Mouse (Mus musculus): ENCODE measurements around the gene Ybx2. TPM values are rescaled to one million over a fixed set of nuclear protein-coding genes. Genes with fewer than 3 reads are reported as not detected.
A peak's percentile ranks its signal among the peaks of the same experiment; 100 is the strongest.
"Not testable (repeated sequence)": the region's sequence is repeated elsewhere in the genome, so short reads cannot be mapped to it uniquely, and the experiment has no call there.

Gene Ybx2
- polyA plus RNA-seq, 1 experiment from 2014 or later: 4.6 TPM

- H3K36me3 ChIP-seq: peaks cover 58% of the 10 kb centered on the region
- WGBS: 64% methylated on average over 7 of the region's 7 CpGs
Observed at GRCm38 (mm10) chr11:69916652-69917378, 18.8 kb upstream of the Ybx2 start.

GRCm38 (mm10) chr11:69917379-69917948 lies 18.1 kb upstream of the Ybx2 start:
- peaks cover 52% of the 10 kb centered on the region for H3K36me3 ChIP-seq
- no peak overlapping the region for H3K4me2 ChIP-seq
- no peaks in the 10 kb centered on the region for H3K9me3 ChIP-seq
- H3K4me3 ChIP-seq: no peak overlapping the region
- peaks cover 46% of the 10 kb centered on the region for H3K4me1 ChIP-seq
- WGBS: 78% methylated on average over 8 of the region's 8 CpGs
- no peak for ATAC-seq (ENCODE audit: insufficient number of reproducible peaks, low FRiP score, low TSS enrichment, low read depth)
- H3K27me3 ChIP-seq: no peaks in the 10 kb centered on the region
- no peak overlapping the region for H3K9ac ChIP-seq
- H3K27ac ChIP-seq: no peak overlapping the region

More at GRCm38 (mm10) chr11:69916652-69917378, 18.8 kb upstream of the Ybx2 start:
- ATAC-seq (ENCODE audit: insufficient number of reproducible peaks, low FRiP score, low TSS enrichment, low read depth); H3K4me3 ChIP-seq; H3K9me3 ChIP-seq; H3K4me2 ChIP-seq; H3K27me3 ChIP-seq; H3K27ac ChIP-seq; H3K9ac ChIP-seq: not testable (repeated sequence)
- peaks cover 42% of the 10 kb centered on the region for H3K4me1 ChIP-seq

GRCm38 (mm10) chr11:69918118-69918517 lies 17.5 kb upstream of the Ybx2 start:
- Histone ChIP-seq H3K4me3 (no peak overlapping the region), H3K4me1 (peaks cover 46% of the 10 kb centered on the region), H3K4me2 (no peak overlapping the region), H3K36me3 (peaks cover 45% of the 10 kb centered on the region), H3K9me3 (no peaks in the 10 kb centered on the region), H3K27ac (no peak overlapping the region), H3K27me3 (no peaks in the 10 kb centered on the region), H3K9ac (no peak overlapping the region)
- no peak for ATAC-seq (ENCODE audit: insufficient number of reproducible peaks, low FRiP score, low TSS enrichment, low read depth)
- WGBS: 71% methylated on average over 5 of the region's 5 CpGs

- Histone ChIP-seq H3K9me3 (no peaks in the 10 kb centered on the region), H3K27me3 (no peaks in the 10 kb centered on the region), H3K36me3 (peaks cover 43% of the 10 kb centered on the region), H3K4me2 (peak overlapping the region; percentile 84), H3K9ac (0 out of 2 replicates have a peak overlapping the region, but pooled peaks have one; percentile 91), H3K4me1 (peaks cover 40% of the 10 kb centered on the region), H3K27ac (peak overlapping the region; percentile 96), H3K4me3 (peak overlapping the region; percentile 94)
- 81% methylated on average over 9 of the region's 9 CpGs for WGBS
- no peak for ATAC-seq (ENCODE audit: insufficient number of reproducible peaks, low FRiP score, low TSS enrichment, low read depth)
Observed at GRCm38 (mm10) chr11:69919053-69919452, 16.5 kb upstream of the Ybx2 start.

- Histone ChIP-seq H3K27ac (peak overlapping the region; percentile 96), H3K4me2 (peak overlapping the region; percentile 84), H3K4me1 (peaks cover 35% of the 10 kb centered on the region), H3K36me3 (peaks cover 43% of the 10 kb centered on the region), H3K9me3 (no peaks in the 10 kb centered on the region), H3K27me3 (no peaks in the 10 kb centered on the region), H3K9ac (peak overlapping the region; percentile 91), H3K4me3 (peak overlapping the region; percentile 94)
- under 1% methylated on average over 17 of the region's 17 CpGs for WGBS
- no peak for ATAC-seq (ENCODE audit: insufficient number of reproducible peaks, low FRiP score, low TSS enrichment, low read depth)
Observed at GRCm38 (mm10) chr11:69919661-69920265, 15.8 kb upstream of the Ybx2 start.

- no peaks in the 10 kb centered on the region for H3K9me3 ChIP-seq
- ATAC-seq (ENCODE audit: insufficient number of reproducible peaks, low FRiP score, low TSS enrichment, low read depth): 0 out of 2 replicates have a peak, but pooled peaks have one; percentile 1
- under 1% methylated on average over 64 of the region's 65 CpGs for WGBS
Observed at GRCm38 (mm10) chr11:69920266-69921031, 15.1 kb upstream of the Ybx2 start.

GRCm38 (mm10) chr11:69921114-69922011 lies 14.2 kb upstream of the Ybx2 start, which contains the start of gene Eif5a:
Eif5a (minus strand) TSS chr11:69921958.
- H3K27ac ChIP-seq: peak within 1 kb of the TSS; percentile 99
- peak within 1 kb of the TSS; percentile 91 for H3K9ac ChIP-seq
- peaks cover 27% of the 10 kb centered on the region for H3K36me3 ChIP-seq
- H3K4me3 ChIP-seq: peak within 1 kb of the TSS; percentile 94
- WGBS: under 1% methylated on average over 78 of the region's 78 CpGs
- no peaks in the 10 kb centered on the region for H3K27me3 ChIP-seq
- H3K4me2 ChIP-seq: peak within 1 kb of the TSS; percentile 84
- H3K9me3 ChIP-seq: no peaks in the 10 kb centered on the region
- ATAC-seq (ENCODE audit: insufficient number of reproducible peaks, low FRiP score, low TSS enrichment, low read depth): peak; percentile 98
- H3K4me1 ChIP-seq: peaks cover 21% of the 10 kb centered on the region

More at GRCm38 (mm10) chr11:69920266-69921031, 15.1 kb upstream of the Ybx2 start:
- peaks cover 29% of the 10 kb centered on the region for H3K4me1 ChIP-seq
- H3K27ac ChIP-seq: peak overlapping the region; percentile 96
- peak overlapping the region; percentile 84 for H3K4me2 ChIP-seq
- peaks cover 36% of the 10 kb centered on the region for H3K36me3 ChIP-seq
- peak overlapping the region; percentile 91 for H3K9ac ChIP-seq
- peak overlapping the region; percentile 94 for H3K4me3 ChIP-seq
- no peaks in the 10 kb centered on the region for H3K27me3 ChIP-seq

GRCm38 (mm10) chr11:69922012-69922756 lies 13.4 kb upstream of the Ybx2 start:
- Histone ChIP-seq H3K4me1 (peaks cover 20% of the 10 kb centered on the region), H3K9ac (peak overlapping the region; percentile 52), H3K36me3 (peaks cover 19% of the 10 kb centered on the region), H3K4me2 (peak overlapping the region; percentile 60), H3K27ac (peak overlapping the region; percentile 99), H3K27me3 (no peaks in the 10 kb centered on the region), H3K9me3 (no peaks in the 10 kb centered on the region), H3K4me3 (peak overlapping the region; percentile 94)
- peak; percentile 4; the same call in 1 of the 2 replicates for ATAC-seq (ENCODE audit: insufficient number of reproducible peaks, low FRiP score, low TSS enrichment, low read depth)
- 3% methylated on average over 12 of the region's 12 CpGs for WGBS

GRCm38 (mm10) chr11:69922796-69923195 lies 12.8 kb upstream of the Ybx2 start:
- Histone ChIP-seq H3K4me1 (peaks cover 20% of the 10 kb centered on the region), H3K4me2 (no peak overlapping the region; the same call in 1 of the 2 replicates), H3K36me3 (peaks cover 13% of the 10 kb centered on the region), H3K4me3 (no peak overlapping the region), H3K9ac (0 out of 2 replicates have a peak overlapping the region, but pooled peaks have one; percentile 17), H3K27ac (peak overlapping the region; percentile 99), H3K9me3 (no peaks in the 10 kb centered on the region), H3K27me3 (no peaks in the 10 kb centered on the region)
- WGBS: 59% methylated on average over 3 of the region's 3 CpGs
- no peak for ATAC-seq (ENCODE audit: insufficient number of reproducible peaks, low FRiP score, low TSS enrichment, low read depth)

DNA sequence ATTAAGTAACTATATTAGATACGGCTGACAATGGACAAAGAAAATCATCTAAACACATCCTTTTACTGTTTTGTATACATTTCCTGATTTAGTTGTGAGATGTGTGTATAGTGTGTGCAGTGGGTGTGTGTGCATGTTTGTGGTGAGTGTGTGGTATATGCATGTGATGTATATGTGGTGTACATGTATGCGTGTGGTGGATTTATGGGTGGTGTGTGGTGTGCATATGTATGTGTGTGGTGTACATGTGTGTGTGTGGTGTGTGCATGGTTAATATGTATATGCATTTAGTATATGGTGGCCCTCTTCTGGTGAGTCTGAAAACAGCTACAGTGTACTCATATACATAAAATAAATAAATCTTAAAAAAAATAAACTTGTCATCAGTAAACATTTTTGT lies 8.1 kb upstream of the Ybx2 start:
- Histone ChIP-seq H3K4me2 (no peak overlapping the region), H3K4me1 (peaks cover 3% of the 10 kb centered on the region), H3K4me3 (no peak overlapping the region), H3K9ac (no peak overlapping the region), H3K27ac (no peak overlapping the region), H3K9me3 (no peaks in the 10 kb centered on the region), H3K27me3 (no peaks in the 10 kb centered on the region), H3K36me3 (no peaks in the 10 kb centered on the region)
- no peak for ATAC-seq (ENCODE audit: insufficient number of reproducible peaks, low FRiP score, low TSS enrichment, low read depth)
- 93% methylated on average over 2 of the region's 2 CpGs for WGBS
